Mouse (Mus musculus): Measurements from ENCODE around the gene Zfp609. TPM values are rescaled to one million over a fixed set of nuclear protein-coding genes. Genes with fewer than 3 reads are reported as not detected.

Zfp609 gene
- total and polyA plus RNA-seq, 2 experiments from 2014 or later, result 5.6 to 10.2 TPM

GRCm38 (mm10) chr9:65799770-65800169, 27.6 kb downstream of the Zfp609 start:
- no peak for TF ChIP-seq CTCF (IDR thresholded peaks at IDR 0.05; ENCODE audit: low read depth)
- no peak overlapping the region for H3K4me3 ChIP-seq (ENCODE audit: low read length)
- no peaks in the 10 kb centered on the region for H3K9me3 ChIP-seq (ENCODE audit: low read length)
- no peaks in the 10 kb centered on the region for H3K27me3 ChIP-seq (ENCODE audit: insufficient read depth, low read length)
- DNase-seq (ENCODE audit: low spot score), result no peak
- H3K4me1 ChIP-seq (ENCODE audit: insufficient read depth, low read length), result no peaks in the 10 kb centered on the region
- H3K27ac ChIP-seq, result no peak overlapping the region
- H3K9ac ChIP-seq (replicated peaks; ENCODE audit: low read length), result no peak overlapping the region
- H3K36me3 ChIP-seq (ENCODE audit: insufficient read depth, low read length), result no peaks in the 10 kb centered on the region
- ATAC-seq, result no peak
- no peak overlapping the region for H3K4me2 ChIP-seq (ENCODE audit: low read depth, low read length)
- 63% methylated on average over 4 of the region's 4 CpGs for WGBS

- Histone ChIP-seq H3K27ac (no peak overlapping the region), H3K4me2 (ENCODE audit: low read depth, low read length) (no peak overlapping the region), H3K4me1 (ENCODE audit: insufficient read depth, low read length) (peaks cover 7% of the 10 kb centered on the region), H3K9me3 (ENCODE audit: low read length) (no peaks in the 10 kb centered on the region), H3K4me3 (ENCODE audit: low read length) (no peak overlapping the region), H3K36me3 (ENCODE audit: insufficient read depth, low read length) (no peaks in the 10 kb centered on the region), H3K27me3 (ENCODE audit: insufficient read depth, low read length) (no peaks in the 10 kb centered on the region), H3K9ac (replicated peaks; ENCODE audit: low read length) (no peak overlapping the region)
- TF ChIP-seq CTCF (IDR thresholded peaks at IDR 0.05; ENCODE audit: low read depth), result no peak
- WGBS, result 87% methylated on average over 2 of the region's 2 CpGs
- DNase-seq (ENCODE audit: low spot score) (no peak), ATAC-seq (no peak)
Observed at GRCm38 (mm10) chr9:65795651-65796050, 31.7 kb downstream of the Zfp609 start.

- no peak for TF ChIP-seq CTCF (IDR thresholded peaks at IDR 0.05; ENCODE audit: low read depth)
Observed at GRCm38 (mm10) chr9:65794313-65794712, 33.1 kb downstream of the Zfp609 start.

GRCm38 (mm10) chr9:65793506-65793905, 33.9 kb downstream of the Zfp609 start:
- Histone ChIP-seq H3K4me1 (ENCODE audit: insufficient read depth, low read length) (peaks cover 7% of the 10 kb centered on the region), H3K9ac (replicated peaks; ENCODE audit: low read length) (no peak overlapping the region), H3K36me3 (ENCODE audit: insufficient read depth, low read length) (no peaks in the 10 kb centered on the region), H3K4me2 (ENCODE audit: low read depth, low read length) (no peak overlapping the region), H3K27ac (0 out of 2 replicates have a peak overlapping the region, but pooled peaks have one; percentile 1), H3K9me3 (ENCODE audit: low read length) (no peaks in the 10 kb centered on the region), H3K27me3 (ENCODE audit: insufficient read depth, low read length) (no peaks in the 10 kb centered on the region), H3K4me3 (ENCODE audit: low read length) (no peak overlapping the region)
- 47% methylated on average over 3 of the region's 3 CpGs for WGBS
- DNase-seq (ENCODE audit: low spot score), result peak; percentile 9
- TF ChIP-seq CTCF (IDR thresholded peaks at IDR 0.05; ENCODE audit: low read depth), result no peak
- no peak for ATAC-seq

More at GRCm38 (mm10) chr9:65794313-65794712, 33.1 kb downstream of the Zfp609 start:
- DNase-seq (ENCODE audit: low spot score) (no peak), ATAC-seq (no peak)
- no peak overlapping the region for H3K9ac ChIP-seq (replicated peaks; ENCODE audit: low read length)
- no peaks in the 10 kb centered on the region for H3K9me3 ChIP-seq (ENCODE audit: low read length)
- H3K4me1 ChIP-seq (ENCODE audit: insufficient read depth, low read length), result peaks cover 7% of the 10 kb centered on the region
- H3K36me3 ChIP-seq (ENCODE audit: insufficient read depth, low read length), result no peaks in the 10 kb centered on the region
- WGBS, result 46% methylated on average over 7 of the region's 7 CpGs
- no peak overlapping the region for H3K27ac ChIP-seq
- no peaks in the 10 kb centered on the region for H3K27me3 ChIP-seq (ENCODE audit: insufficient read depth, low read length)
- H3K4me2 ChIP-seq (ENCODE audit: low read depth, low read length), result no peak overlapping the region
- no peak overlapping the region for H3K4me3 ChIP-seq (ENCODE audit: low read length)

- no peak overlapping the region for H3K4me3 ChIP-seq (ENCODE audit: low read length)
- DNase-seq (ENCODE audit: low spot score) (peak; percentile 51), ATAC-seq (no peak)
- no peak overlapping the region for H3K27ac ChIP-seq
- H3K4me1 ChIP-seq (ENCODE audit: insufficient read depth, low read length), result peaks cover 7% of the 10 kb centered on the region
- no peak overlapping the region for H3K9ac ChIP-seq (replicated peaks; ENCODE audit: low read length)
- no peak overlapping the region for H3K4me2 ChIP-seq (ENCODE audit: low read depth, low read length)
- 31% methylated on average over 3 of the region's 3 CpGs for WGBS
- TF ChIP-seq CTCF (IDR thresholded peaks at IDR 0.05; ENCODE audit: low read depth), result no peak
- no peaks in the 10 kb centered on the region for H3K27me3 ChIP-seq (ENCODE audit: insufficient read depth, low read length)
- no peaks in the 10 kb centered on the region for H3K36me3 ChIP-seq (ENCODE audit: insufficient read depth, low read length)
- no peaks in the 10 kb centered on the region for H3K9me3 ChIP-seq (ENCODE audit: low read length)
Observed at GRCm38 (mm10) chr9:65793086-65793485, 34.3 kb downstream of the Zfp609 start.

- Histone ChIP-seq H3K36me3 (ENCODE audit: insufficient read depth, low read length) (no peaks in the 10 kb centered on the region), H3K4me2 (ENCODE audit: low read depth, low read length) (no peak overlapping the region), H3K4me3 (ENCODE audit: low read length) (no peak overlapping the region), H3K9ac (replicated peaks; ENCODE audit: low read length) (no peak overlapping the region), H3K27me3 (ENCODE audit: insufficient read depth, low read length) (no peaks in the 10 kb centered on the region), H3K4me1 (ENCODE audit: insufficient read depth, low read length) (peaks cover 18% of the 10 kb centered on the region), H3K9me3 (ENCODE audit: low read length) (no peaks in the 10 kb centered on the region), H3K27ac (no peak overlapping the region)
- ATAC-seq, result no peak
- no peak for TF ChIP-seq CTCF (IDR thresholded peaks at IDR 0.05; ENCODE audit: low read depth)
- DNase-seq (ENCODE audit: low spot score), result no peak
Observed at GRCm38 (mm10) chr9:65791846-65792245, 35.5 kb downstream of the Zfp609 start.

- no peak for ATAC-seq
- no peak for DNase-seq (ENCODE audit: low spot score)
- Histone ChIP-seq H3K27ac (no peak overlapping the region), H3K9ac (replicated peaks; ENCODE audit: low read length) (no peak overlapping the region), H3K4me1 (ENCODE audit: insufficient read depth, low read length) (peaks cover 22% of the 10 kb centered on the region), H3K27me3 (ENCODE audit: insufficient read depth, low read length) (no peaks in the 10 kb centered on the region), H3K36me3 (ENCODE audit: insufficient read depth, low read length) (no peaks in the 10 kb centered on the region), H3K4me3 (ENCODE audit: low read length) (no peak overlapping the region), H3K9me3 (ENCODE audit: low read length) (no peaks in the 10 kb centered on the region), H3K4me2 (ENCODE audit: low read depth, low read length) (no peak overlapping the region)
- 57% methylated on average over 4 of the region's 4 CpGs for WGBS
- no peak for TF ChIP-seq CTCF (IDR thresholded peaks at IDR 0.05; ENCODE audit: low read depth)
Observed at GRCm38 (mm10) chr9:65791106-65791505, 36.3 kb downstream of the Zfp609 start.

Data from hindbrain, postnatal 0 days (tissue).